Mouse (Mus musculus): Measurements from ENCODE around the gene Gla. TPM values are rescaled to one million over a fixed set of nuclear protein-coding genes. Genes with fewer than 3 reads are reported as not detected.

The Gla gene
- polyA plus RNA-seq, 1 experiment from 2014 or later: 3.0 TPM

DNA sequence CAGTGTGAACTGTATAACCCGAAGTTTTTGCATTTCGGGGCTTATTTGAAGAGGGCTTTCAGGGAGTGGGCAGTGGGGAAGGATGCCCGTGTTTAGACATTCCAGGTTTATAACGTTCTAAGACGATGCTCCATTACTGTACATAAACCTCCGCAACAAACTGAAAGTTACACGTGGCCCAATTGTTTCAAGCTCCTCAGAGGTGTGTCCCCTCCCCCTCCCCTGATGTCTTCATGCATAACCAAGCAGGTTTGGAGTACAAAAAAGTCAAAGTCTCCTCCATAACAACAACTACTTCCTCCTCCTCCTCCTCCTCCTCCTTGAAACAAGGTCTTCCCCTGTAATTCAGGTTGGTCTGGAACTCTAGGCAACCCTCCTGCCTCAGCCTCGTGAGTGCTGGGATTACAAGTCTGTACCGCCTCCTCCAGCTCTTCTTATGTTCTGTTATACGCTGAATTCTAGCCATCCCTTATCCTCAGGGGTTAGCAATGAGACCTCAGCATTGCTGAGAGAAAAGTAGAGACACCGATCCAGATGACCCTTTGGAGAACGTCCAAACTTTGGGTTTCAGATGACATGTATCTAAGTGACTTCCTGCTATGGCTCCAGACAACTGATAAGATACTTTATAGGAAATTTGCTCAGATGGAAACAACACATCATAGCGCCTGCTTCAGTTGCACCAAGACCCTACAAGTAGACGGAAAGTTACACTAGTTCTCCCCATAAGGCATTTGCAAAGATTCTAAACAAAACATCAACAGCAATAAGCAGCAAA, 20.2 kb downstream of the Gla start:
- ATAC-seq (ENCODE audit: insufficient read depth) (no peak), DNase-seq (no peak)
- no peak overlapping the region for H3K27ac ChIP-seq (ENCODE audit: low read depth)
- WGBS: 81% methylated on average over 14 of the region's 14 CpGs
- no peak overlapping the region for H3K9ac ChIP-seq
- H3K9me3 ChIP-seq (ENCODE audit: low read depth, low read length): no peaks in the 10 kb centered on the region
- H3K4me1 ChIP-seq (ENCODE audit: insufficient read depth): no peaks in the 10 kb centered on the region
- no peaks in the 10 kb centered on the region for H3K27me3 ChIP-seq (ENCODE audit: insufficient read depth, low read length)
- no peak overlapping the region for H3K4me3 ChIP-seq (ENCODE audit: low read depth, low read length)
- H3K4me2 ChIP-seq: no peak overlapping the region
- no peaks in the 10 kb centered on the region for H3K36me3 ChIP-seq (ENCODE audit: insufficient read depth)
- no peak for TF ChIP-seq CTCF (IDR thresholded peaks at IDR 0.05; ENCODE audit: low read depth)

DNA sequence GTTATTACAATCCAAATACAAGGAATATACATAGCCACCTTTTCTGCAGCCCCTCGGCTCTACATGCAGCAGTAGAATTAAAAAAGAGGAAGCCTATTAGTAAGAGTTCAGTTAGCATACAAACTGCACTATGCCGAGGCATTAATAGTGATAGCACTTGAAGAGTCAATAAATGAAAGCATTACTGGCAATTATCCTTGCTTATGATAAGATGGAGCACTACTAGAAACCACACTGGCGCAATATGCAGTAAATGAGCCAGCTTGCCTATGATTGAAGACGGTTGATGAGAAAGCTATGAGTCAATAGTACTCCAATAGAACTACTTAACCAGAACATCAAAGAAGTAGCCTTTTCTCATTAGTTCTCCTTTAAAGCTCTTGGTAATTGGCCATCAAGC, 23.0 kb downstream of the Gla start:
- Histone ChIP-seq H3K27ac (ENCODE audit: low read depth) (no peak overlapping the region), H3K27me3 (ENCODE audit: insufficient read depth, low read length) (no peaks in the 10 kb centered on the region), H3K4me2 (no peak overlapping the region), H3K9ac (no peak overlapping the region), H3K9me3 (ENCODE audit: low read depth, low read length) (no peaks in the 10 kb centered on the region), H3K4me3 (ENCODE audit: low read depth, low read length) (no peak overlapping the region), H3K36me3 (ENCODE audit: insufficient read depth) (no peaks in the 10 kb centered on the region), H3K4me1 (ENCODE audit: insufficient read depth) (no peaks in the 10 kb centered on the region)
- DNase-seq (no peak), ATAC-seq (ENCODE audit: insufficient read depth) (no peak)
- WGBS: 85% methylated on average over 4 of the region's 4 CpGs
- TF ChIP-seq CTCF (IDR thresholded peaks at IDR 0.05; ENCODE audit: low read depth): no peak

DNA sequence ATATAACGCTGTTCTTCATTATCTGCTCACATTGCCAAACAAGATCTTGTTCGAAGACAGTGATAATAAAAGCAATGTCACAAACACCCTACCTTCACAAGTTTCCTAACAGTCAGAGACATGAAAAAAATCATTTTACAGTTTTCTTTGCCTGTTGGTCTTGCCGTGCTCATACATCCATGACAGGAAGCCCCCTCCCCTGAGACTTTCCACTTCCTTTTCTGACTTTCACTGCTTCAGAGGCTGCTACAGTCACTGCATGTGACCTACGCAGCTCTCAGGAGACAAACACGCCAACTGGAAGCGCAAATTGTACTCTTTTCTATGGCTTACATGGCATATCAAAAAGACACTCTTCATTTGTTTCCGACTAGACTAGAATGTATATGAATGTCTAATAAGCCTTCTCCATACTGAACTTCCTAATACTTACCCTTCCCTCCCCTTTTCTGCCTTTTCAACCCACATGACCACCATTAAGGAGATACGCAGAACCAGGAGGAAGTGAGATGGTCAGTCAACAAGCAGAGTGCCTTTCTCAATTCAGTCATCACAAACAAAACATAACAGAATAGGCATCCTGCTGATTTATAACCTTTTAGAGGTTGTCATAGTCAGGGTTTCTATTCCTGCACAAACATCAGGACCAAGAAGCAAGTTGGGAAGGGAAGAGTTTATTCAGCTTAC, 34.2 kb downstream of the Gla start:
- Histone ChIP-seq H3K4me2 (no peak overlapping the region), H3K4me1 (ENCODE audit: insufficient read depth) (no peaks in the 10 kb centered on the region), H3K4me3 (ENCODE audit: low read depth, low read length) (no peak overlapping the region), H3K27ac (ENCODE audit: low read depth) (no peak overlapping the region), H3K9ac (no peak overlapping the region), H3K9me3 (ENCODE audit: low read depth, low read length) (no peaks in the 10 kb centered on the region), H3K36me3 (ENCODE audit: insufficient read depth) (no peaks in the 10 kb centered on the region), H3K27me3 (ENCODE audit: insufficient read depth, low read length) (no peaks in the 10 kb centered on the region; the same call in 1 of the 2 replicates)
- DNase-seq: no peak
- TF ChIP-seq CTCF (IDR thresholded peaks at IDR 0.05; ENCODE audit: low read depth): no peak
- 74% methylated on average over 8 of the region's 8 CpGs for WGBS
- no peak for ATAC-seq (ENCODE audit: insufficient read depth)

DNA sequence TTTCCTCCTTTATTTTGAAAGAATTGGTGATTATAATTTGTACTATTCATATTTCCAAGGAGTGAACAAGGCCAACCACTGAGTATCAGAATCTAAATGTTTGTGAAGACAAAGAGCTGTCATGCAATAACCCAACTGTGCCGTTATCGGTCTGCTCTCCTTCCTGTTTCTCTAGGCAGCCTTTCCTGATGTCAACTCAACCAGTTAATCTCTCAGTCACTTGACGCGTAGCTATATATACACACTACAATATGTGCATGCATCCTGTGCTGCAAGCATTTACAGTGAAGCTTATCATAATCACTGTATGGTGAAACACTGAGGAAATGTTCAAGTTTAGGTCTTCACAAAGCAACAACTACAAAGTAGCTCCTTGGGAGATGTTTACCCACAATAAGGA, 36.6 kb downstream of the Gla start:
- no peaks in the 10 kb centered on the region; the same call in 1 of the 2 replicates for H3K27me3 ChIP-seq (ENCODE audit: insufficient read depth, low read length)
- ATAC-seq (ENCODE audit: insufficient read depth): no peak
- H3K36me3 ChIP-seq (ENCODE audit: insufficient read depth): no peaks in the 10 kb centered on the region
- H3K9me3 ChIP-seq (ENCODE audit: low read depth, low read length): no peaks in the 10 kb centered on the region
- no peak for TF ChIP-seq CTCF (IDR thresholded peaks at IDR 0.05; ENCODE audit: low read depth)
- no peak overlapping the region for H3K27ac ChIP-seq (ENCODE audit: low read depth)
- no peak overlapping the region for H3K9ac ChIP-seq
- no peaks in the 10 kb centered on the region for H3K4me1 ChIP-seq (ENCODE audit: insufficient read depth)
- DNase-seq: no peak
- H3K4me3 ChIP-seq (ENCODE audit: low read depth, low read length): no peak overlapping the region
- WGBS: 61% methylated on average over 4 of the region's 4 CpGs
- no peak overlapping the region for H3K4me2 ChIP-seq

DNA sequence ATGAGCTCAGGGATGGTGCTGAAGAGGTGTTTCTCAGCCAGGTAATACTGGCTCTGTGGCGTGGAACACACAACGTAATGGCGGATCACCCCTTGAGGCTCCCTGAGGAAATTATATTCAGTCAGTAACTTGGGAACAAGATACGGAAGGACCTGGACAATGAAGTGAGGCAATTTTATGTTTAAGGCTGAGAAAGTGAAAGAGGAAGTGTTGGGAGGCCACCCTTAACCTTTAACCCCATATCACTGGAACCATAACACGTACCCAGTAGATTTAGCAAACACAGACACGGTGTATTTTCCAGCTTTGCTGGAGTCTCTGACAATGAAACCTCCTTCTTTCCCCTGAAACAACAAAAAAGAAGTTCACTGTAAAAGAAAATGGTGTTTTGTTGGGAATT, 46.5 kb downstream of the Gla start:
- Histone ChIP-seq H3K27ac (ENCODE audit: low read depth) (no peak overlapping the region), H3K4me2 (no peak overlapping the region), H3K4me3 (ENCODE audit: low read depth, low read length) (no peak overlapping the region), H3K36me3 (ENCODE audit: insufficient read depth) (no peaks in the 10 kb centered on the region), H3K27me3 (ENCODE audit: insufficient read depth, low read length) (no peaks in the 10 kb centered on the region), H3K9ac (no peak overlapping the region), H3K9me3 (ENCODE audit: low read depth, low read length) (no peaks in the 10 kb centered on the region), H3K4me1 (ENCODE audit: insufficient read depth) (no peaks in the 10 kb centered on the region)
- 63% methylated on average over 6 of the region's 6 CpGs for WGBS
- no peak for DNase-seq
- no peak for TF ChIP-seq CTCF (IDR thresholded peaks at IDR 0.05; ENCODE audit: low read depth)
- no peak for ATAC-seq (ENCODE audit: insufficient read depth)

DNA sequence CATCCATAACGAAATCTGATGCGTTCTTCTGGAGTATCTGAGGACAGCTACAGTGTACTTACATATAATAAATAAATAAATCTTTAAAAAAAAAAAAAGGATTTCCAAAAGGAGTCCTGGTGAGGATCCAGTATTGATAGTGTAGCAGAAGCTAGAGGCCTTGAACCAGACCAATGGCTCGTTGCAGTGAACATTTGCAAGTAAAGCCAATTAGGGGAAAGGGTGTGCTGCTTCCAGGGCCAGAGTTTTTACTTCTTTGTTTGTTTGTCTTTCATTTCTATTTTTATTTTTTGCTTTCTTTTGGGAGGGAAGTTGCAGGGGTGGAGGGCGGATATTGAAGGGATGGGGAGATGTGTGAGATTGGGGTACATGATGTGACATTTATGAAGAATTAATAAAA, 47.6 kb downstream of the Gla start:
- ATAC-seq (ENCODE audit: insufficient read depth): no peak

DNA sequence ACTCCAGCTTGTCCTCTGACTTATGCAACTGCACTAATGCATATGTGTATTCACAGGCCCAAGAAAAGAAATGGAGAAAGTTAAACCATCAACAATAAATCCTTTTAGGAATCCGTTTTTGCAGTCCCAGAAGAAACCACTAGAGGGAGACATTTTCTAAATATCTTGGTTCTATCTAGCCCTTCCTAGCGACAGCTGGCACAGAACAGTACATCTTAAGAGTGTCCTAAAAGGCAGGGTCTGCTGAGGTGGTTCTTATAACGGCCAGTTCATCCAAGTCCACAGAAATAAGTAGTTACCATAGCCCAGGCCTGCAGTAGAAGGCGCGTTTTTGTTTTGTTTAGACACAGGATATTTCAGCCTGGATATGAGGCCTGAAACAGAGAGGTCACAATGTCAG, 50.0 kb downstream of the Gla start:
- Histone ChIP-seq H3K9ac (no peak overlapping the region), H3K4me2 (no peak overlapping the region), H3K4me1 (ENCODE audit: insufficient read depth) (no peaks in the 10 kb centered on the region), H3K27ac (ENCODE audit: low read depth) (no peak overlapping the region), H3K4me3 (ENCODE audit: low read depth, low read length) (no peak overlapping the region), H3K36me3 (ENCODE audit: insufficient read depth) (no peaks in the 10 kb centered on the region), H3K9me3 (ENCODE audit: low read depth, low read length) (no peaks in the 10 kb centered on the region), H3K27me3 (ENCODE audit: insufficient read depth, low read length) (no peaks in the 10 kb centered on the region)
- TF ChIP-seq CTCF (IDR thresholded peaks at IDR 0.05; ENCODE audit: low read depth): peak; percentile 58
- WGBS: 13% methylated on average over 5 of the region's 5 CpGs
- peak; percentile 85 for DNase-seq
- ATAC-seq (ENCODE audit: insufficient read depth): peak; percentile 49; the same call in 1 of the 2 replicates

More for the DNA sequence above, 47.6 kb downstream of the Gla start:
- no peak for TF ChIP-seq CTCF (IDR thresholded peaks at IDR 0.05; ENCODE audit: low read depth)
- Histone ChIP-seq H3K27ac (ENCODE audit: low read depth) (no peak overlapping the region), H3K4me3 (ENCODE audit: low read depth, low read length) (no peak overlapping the region), H3K36me3 (ENCODE audit: insufficient read depth) (no peaks in the 10 kb centered on the region), H3K9me3 (ENCODE audit: low read depth, low read length) (no peaks in the 10 kb centered on the region), H3K4me1 (ENCODE audit: insufficient read depth) (no peaks in the 10 kb centered on the region), H3K27me3 (ENCODE audit: insufficient read depth, low read length) (no peaks in the 10 kb centered on the region), H3K9ac (no peak overlapping the region), H3K4me2 (no peak overlapping the region)
- DNase-seq: no peak
- 93% methylated on average over 2 of the region's 4 CpGs for WGBS

All from lung, embryonic 14.5 days (tissue).